Mouse (Mus musculus) MEL (cell line): ENCODE data around the gene Prap1.

Experiments
- EP300 ChIP-seq, 2 experiments: IDR thresholded peaks; 2 replicates each; pipeline ENCODE4 v1.6.1; 2011; ENCODE audit warnings: improper control_type of control experiment in 2 of 2, low read length in 2 of 2, low read depth in 1 of 2, mild to moderate bottlenecking in 1 of 2
- POLR2A ChIP-seq, 2 experiments: IDR thresholded peaks; 2 replicates each; pipeline ENCODE4 v1.6.1; 2011 to 2012; ENCODE audit warnings: low read length in 2 of 2, mild to moderate bottlenecking in 2 of 2, control low read depth in 1 of 2, improper control_type of control experiment in 1 of 2, low read depth in 1 of 2, moderate library complexity in 1 of 2; ENCODE audit not compliant: control insufficient read depth in 1 of 2, insufficient read depth in 1 of 2, poor library complexity in 1 of 2
- POLR2AphosphoS2 ChIP-seq: IDR thresholded peaks from 2 replicates; pipeline ENCODE4 v1.6.1; 2011; ENCODE audit warnings: low read length, improper control_type of control experiment
- USF1 ChIP-seq: IDR thresholded peaks from 2 replicates; pipeline ENCODE4 v1.6.1; 2014; ENCODE audit warnings: low read depth, mild to moderate bottlenecking, inconsistent platforms, low read length, improper control_type of control experiment, moderate library complexity
- ZC3H11A ChIP-seq: IDR thresholded peaks from 2 replicates; pipeline ENCODE4 v1.6.1; 2012; ENCODE audit warnings: low read depth, mild to moderate bottlenecking, inconsistent platforms, low read length, improper control_type of control experiment
- ZMIZ1 ChIP-seq: IDR thresholded peaks from 2 replicates; pipeline ENCODE4 v1.6.1; 2012; ENCODE audit warnings: low read depth, mild to moderate bottlenecking, inconsistent platforms, low read length, improper control_type of control experiment, moderate library complexity

DNA sequence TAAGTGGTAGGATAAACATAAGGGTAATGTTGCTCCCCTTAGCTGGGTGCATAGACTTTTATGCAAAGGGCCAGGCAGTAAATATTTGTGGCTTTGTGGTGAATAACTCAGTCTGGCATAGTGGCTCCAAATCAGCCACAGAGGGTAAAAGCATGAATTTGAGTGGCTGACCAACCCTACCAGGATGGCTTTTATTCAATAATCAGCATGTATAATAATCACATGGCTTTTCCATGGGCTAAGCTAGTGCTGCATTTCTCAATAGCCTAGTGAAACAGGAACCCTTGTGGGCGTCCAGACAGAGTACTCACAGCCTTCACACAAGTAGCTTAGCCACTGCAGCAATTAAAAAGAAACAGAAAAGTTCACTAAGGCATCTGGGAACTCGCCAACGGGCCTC is 18.7 kb downstream of the Prap1 start:
- TF ChIP-seq EP300 (IDR thresholded peaks at IDR 0.05; ENCODE audit: low read depth in 1 of 2, low read length in 2 of 2) = no peak
- TF ChIP-seq POLR2A (IDR thresholded peaks at IDR 0.05; ENCODE audit: control insufficient read depth in 1 of 2, insufficient read depth in 1 of 2, low read depth in 1 of 2, low read length in 2 of 2, poor library complexity in 1 of 2) = no peak
- TF ChIP-seq POLR2AphosphoS2 = no peak
- TF ChIP-seq ZMIZ1 = no peak
- TF ChIP-seq USF1 = no peak
- no peak for TF ChIP-seq ZC3H11A
